Mouse (Mus musculus): ENCODE measurements around the gene Creb3l2. TPM values are rescaled to one million over a fixed set of nuclear protein-coding genes. Genes with fewer than 3 reads are reported as not detected.
A peak's percentile ranks its signal among the peaks of the same experiment; 100 is the strongest.

The Creb3l2 gene
- polyA plus RNA-seq, 1 experiment, result 8.2 TPM

GRCm38 (mm10) chr6:37401928-37402327, 40.0 kb downstream of the Creb3l2 start:
- H3K27ac ChIP-seq (ENCODE audit: control insufficient read depth, insufficient read depth, low read depth, low read length, poor library complexity), result no peak overlapping the region
- WGBS, result 85% methylated on average over 7 of the region's 7 CpGs
- no peaks in the 10 kb centered on the region for H3K4me1 ChIP-seq (ENCODE audit: control insufficient read depth, insufficient read depth, low read length)
- no peak overlapping the region for H3K4me3 ChIP-seq (replicated peaks; ENCODE audit: control insufficient read depth, low read depth, low read length)
- TF ChIP-seq CTCF (IDR thresholded peaks at IDR 0.05; ENCODE audit: control insufficient read depth, insufficient read depth, low read length) (no peak), POLR2A (IDR thresholded peaks at IDR 0.05; ENCODE audit: borderline replicate concordance, control insufficient read depth, low read depth, low read length) (no peak)

- TF ChIP-seq CTCF (IDR thresholded peaks at IDR 0.05; ENCODE audit: control insufficient read depth, insufficient read depth, low read length) (no peak), POLR2A (IDR thresholded peaks at IDR 0.05; ENCODE audit: borderline replicate concordance, control insufficient read depth, low read depth, low read length) (no peak)
- 89% methylated on average over 11 of the region's 11 CpGs for whole genome bisulfite sequencing
- Histone ChIP-seq H3K4me1 (ENCODE audit: control insufficient read depth, insufficient read depth, low read length) (no peaks in the 10 kb centered on the region), H3K27ac (ENCODE audit: control insufficient read depth, insufficient read depth, low read depth, low read length, poor library complexity) (no peak overlapping the region), H3K4me3 (replicated peaks; ENCODE audit: control insufficient read depth, low read depth, low read length) (no peak overlapping the region)
Measured at GRCm38 (mm10) chr6:37400866-37401525, 41.0 kb downstream of the Creb3l2 start.

GRCm38 (mm10) chr6:37400167-37400566, 41.8 kb downstream of the Creb3l2 start:
- Histone ChIP-seq H3K27ac (ENCODE audit: control insufficient read depth, insufficient read depth, low read depth, low read length, poor library complexity) (no peak overlapping the region), H3K4me3 (replicated peaks; ENCODE audit: control insufficient read depth, low read depth, low read length) (no peak overlapping the region), H3K4me1 (ENCODE audit: control insufficient read depth, insufficient read depth, low read length) (peaks cover 2% of the 10 kb centered on the region; the same call in 1 of the 2 replicates)
- WGBS, result 87% methylated on average over 4 of the region's 4 CpGs
- TF ChIP-seq POLR2A (IDR thresholded peaks at IDR 0.05; ENCODE audit: borderline replicate concordance, control insufficient read depth, low read depth, low read length) (no peak), CTCF (IDR thresholded peaks at IDR 0.05; ENCODE audit: control insufficient read depth, insufficient read depth, low read length) (no peak)

- 79% methylated on average over 10 of the region's 10 CpGs for WGBS
- H3K4me1 ChIP-seq (ENCODE audit: control insufficient read depth, insufficient read depth, low read length), result peaks cover 5% of the 10 kb centered on the region; the same call in 1 of the 2 replicates
- H3K4me3 ChIP-seq (replicated peaks; ENCODE audit: control insufficient read depth, low read depth, low read length), result no peak overlapping the region
- H3K27ac ChIP-seq (ENCODE audit: control insufficient read depth, insufficient read depth, low read depth, low read length, poor library complexity), result no peak overlapping the region
- TF ChIP-seq CTCF (IDR thresholded peaks at IDR 0.05; ENCODE audit: control insufficient read depth, insufficient read depth, low read length) (no peak), POLR2A (IDR thresholded peaks at IDR 0.05; ENCODE audit: borderline replicate concordance, control insufficient read depth, low read depth, low read length) (no peak)
Measured at GRCm38 (mm10) chr6:37398943-37399342, 43.0 kb downstream of the Creb3l2 start.

- H3K27ac ChIP-seq (ENCODE audit: control insufficient read depth, insufficient read depth, low read depth, low read length, poor library complexity), result no peak overlapping the region
- H3K4me3 ChIP-seq (replicated peaks; ENCODE audit: control insufficient read depth, low read depth, low read length), result no peak overlapping the region
- TF ChIP-seq POLR2A (IDR thresholded peaks at IDR 0.05; ENCODE audit: borderline replicate concordance, control insufficient read depth, low read depth, low read length), result no peak
- TF ChIP-seq CTCF (IDR thresholded peaks at IDR 0.05; ENCODE audit: control insufficient read depth, insufficient read depth, low read length), result no peak
- peaks cover 5% of the 10 kb centered on the region; the same call in 1 of the 2 replicates for H3K4me1 ChIP-seq (ENCODE audit: control insufficient read depth, insufficient read depth, low read length)
- 87% methylated on average over 9 of the region's 9 CpGs for WGBS
Measured at GRCm38 (mm10) chr6:37397973-37398372, 44.0 kb downstream of the Creb3l2 start.

GRCm38 (mm10) chr6:37397254-37397653, 44.7 kb downstream of the Creb3l2 start:
- Histone ChIP-seq H3K27ac (ENCODE audit: control insufficient read depth, insufficient read depth, low read depth, low read length, poor library complexity) (no peak overlapping the region), H3K4me3 (replicated peaks; ENCODE audit: control insufficient read depth, low read depth, low read length) (no peak overlapping the region), H3K4me1 (ENCODE audit: control insufficient read depth, insufficient read depth, low read length) (peaks cover 5% of the 10 kb centered on the region; the same call in 1 of the 2 replicates)
- TF ChIP-seq CTCF (IDR thresholded peaks at IDR 0.05; ENCODE audit: control insufficient read depth, insufficient read depth, low read length), result no peak
- no peak for TF ChIP-seq POLR2A (IDR thresholded peaks at IDR 0.05; ENCODE audit: borderline replicate concordance, control insufficient read depth, low read depth, low read length)
- WGBS, result 68% methylated on average over 4 of the region's 4 CpGs

GRCm38 (mm10) chr6:37396127-37396526, 45.8 kb downstream of the Creb3l2 start:
- no peak for TF ChIP-seq POLR2A (IDR thresholded peaks at IDR 0.05; ENCODE audit: borderline replicate concordance, control insufficient read depth, low read depth, low read length)
- no peak for TF ChIP-seq CTCF (IDR thresholded peaks at IDR 0.05; ENCODE audit: control insufficient read depth, insufficient read depth, low read length)
- H3K4me1 ChIP-seq (ENCODE audit: control insufficient read depth, insufficient read depth, low read length), result peaks cover 5% of the 10 kb centered on the region; the same call in 1 of the 2 replicates
- H3K27ac ChIP-seq (ENCODE audit: control insufficient read depth, insufficient read depth, low read depth, low read length, poor library complexity), result peak overlapping the region; percentile 4; the same call in 1 of the 2 replicates
- WGBS, result 51% methylated on average over 4 of the region's 4 CpGs
- H3K4me3 ChIP-seq (replicated peaks; ENCODE audit: control insufficient read depth, low read depth, low read length), result no peak overlapping the region

GRCm38 (mm10) chr6:37393263-37393662, 48.7 kb downstream of the Creb3l2 start:
- Histone ChIP-seq H3K4me1 (ENCODE audit: control insufficient read depth, insufficient read depth, low read length) (peaks cover 5% of the 10 kb centered on the region; the same call in 1 of the 2 replicates), H3K27ac (ENCODE audit: control insufficient read depth, insufficient read depth, low read depth, low read length, poor library complexity) (no peak overlapping the region), H3K4me3 (replicated peaks; ENCODE audit: control insufficient read depth, low read depth, low read length) (no peak overlapping the region)
- WGBS, result 82% methylated on average over 6 of the region's 6 CpGs
- TF ChIP-seq CTCF (IDR thresholded peaks at IDR 0.05; ENCODE audit: control insufficient read depth, insufficient read depth, low read length), result no peak
- TF ChIP-seq POLR2A (IDR thresholded peaks at IDR 0.05; ENCODE audit: borderline replicate concordance, control insufficient read depth, low read depth, low read length), result no peak

All from bone marrow, adult 2 months (tissue).